Mouse (Mus musculus) spleen, postnatal 0 days (tissue): ENCODE results near the gene Aqp7. TPM values are rescaled to one million over a fixed set of nuclear protein-coding genes. Genes with fewer than 3 reads are reported as not detected.

Experiments used
- polyA plus RNA-seq: library from polyadenylated mRNA; unstranded; fragments of >200 nt; fragmentation: Nextera tagmentation; extraction: Ambion mirVana; gene quantifications from 2 replicates; pipeline ENCODE4 v1.2.1, GENCODE M21; 2015

The Aqp7 gene
- polyA plus RNA-seq, result 0.22 TPM in 1 of 2 replicates, not detected in the other

GRCm38 (mm10) chr4:41047524-41048271 is at the start of gene Aqp7:
Gene Aqp7 (minus strand): TSS chr4:41048139.

Other genes starting within 250 kb of the Aqp7 start
- 40.7 and 42.6 TPM in 2 replicates for gene B4galt1, start 194.1 kb downstream of the Aqp7 start, polyA plus RNA-seq
- gene Spink4, start 128.1 kb downstream of the Aqp7 start, polyA plus RNA-seq, result 2.4 and 3.5 TPM in 2 replicates
- gene Bag1, start 99.8 kb downstream of the Aqp7 start, polyA plus RNA-seq, result 178 and 195 TPM in 2 replicates
- 63.2 and 67.9 TPM in 2 replicates for gene Chmp5, start 99.7 kb downstream of the Aqp7 start, polyA plus RNA-seq
- gene Nfx1, start 77.2 kb downstream of the Aqp7 start, polyA plus RNA-seq, result 33.2 and 39.1 TPM in 2 replicates
- gene Aqp3, start 50.0 kb upstream of the Aqp7 start, polyA plus RNA-seq, result 8.0 and 8.5 TPM in 2 replicates
- 9.6 and 10.2 TPM in 2 replicates for gene Nol6, start 76.3 kb upstream of the Aqp7 start, polyA plus RNA-seq
- gene Ube2r2, start 87.6 kb upstream of the Aqp7 start, polyA plus RNA-seq, result 57.3 and 62.9 TPM in 2 replicates
- gene Ubap2, start 227.0 kb upstream of the Aqp7 start, polyA plus RNA-seq, result 20.5 and 21.3 TPM in 2 replicates